In genomic region chr8:8994596-8995189, GRCm38 (mm10) we compare ENCODE assay signal across 8 mouse cellular contexts.
DNase-seq lines count a peak whose midpoint lies in the region; ATAC-seq and TF ChIP-seq lines count a peak whose summit lies in the region.

No protein-coding gene starts in this region.

- no peak; the same call in 1 of the 2 replicates for TF ChIP-seq POLR2A in heart, adult 2 months (IDR thresholded peaks at IDR 0.05; ENCODE audit: insufficient read depth, low read depth, low read length)
- TF ChIP-seq POLR2A in liver, adult 2 months (IDR thresholded peaks at IDR 0.05; ENCODE audit: extremely low read depth, insufficient read depth, low read length), result no peak

- H3K79me2 ChIP-seq in heart, adult 2 months (replicated peaks; ENCODE audit: control insufficient read depth, insufficient read depth, low read length), result no peaks in the 10 kb centered on the region
- H3K79me2 ChIP-seq in liver, adult 2 months (ENCODE audit: control insufficient read depth, insufficient read depth, low read length), result no peaks in the 10 kb centered on the region

- no peaks in the 10 kb centered on the region for H3K27me3 ChIP-seq in heart, adult 2 months (ENCODE audit: control insufficient read depth, insufficient read depth, low read length)
- H3K27me3 ChIP-seq in intestine, postnatal 0 days (replicated peaks; ENCODE audit: control insufficient read depth, insufficient read depth, low read length), result no peaks in the 10 kb centered on the region
- H3K27me3 ChIP-seq in liver, adult 2 months (ENCODE audit: control insufficient read depth, insufficient read depth, low read length), result no peaks in the 10 kb centered on the region
- H3K27me3 ChIP-seq in midbrain, embryonic 16.5 days (ENCODE audit: control insufficient read depth, insufficient read depth, low read depth, low read length), result no peaks in the 10 kb centered on the region

- WGBS in heart, adult 2 months, result 12% methylated on average over 17 of the region's 17 CpGs
- 10% methylated on average over 17 of the region's 17 CpGs for WGBS in intestine, postnatal 0 days
- WGBS in liver, adult 2 months, result 17% methylated on average over 17 of the region's 17 CpGs
- WGBS in midbrain, embryonic 16.5 days, result 1% methylated on average over 17 of the region's 17 CpGs

- peak overlapping the region; percentile 60 for H3K4me2 ChIP-seq in intestine, postnatal 0 days (replicated peaks; ENCODE audit: low read depth)
- H3K4me2 ChIP-seq in midbrain, embryonic 16.5 days (ENCODE audit: low read length), result peak overlapping the region; percentile 75

- H3K4me3 ChIP-seq in heart, adult 2 months, result peak overlapping the region; percentile 11
- H3K4me3 ChIP-seq in intestine, postnatal 0 days (ENCODE audit: low read depth, low read length), result peak overlapping the region; percentile 9; the same call in 1 of the 2 replicates
- H3K4me3 ChIP-seq in liver, adult 2 months (ENCODE audit: insufficient read depth, low read depth, low read length), result peak overlapping the region; percentile 1; the same call in 1 of the 2 replicates
- peak overlapping the region; percentile 38 for H3K4me3 ChIP-seq in midbrain, embryonic 16.5 days (ENCODE audit: low read depth, low read length)

- TF ChIP-seq EP300 in heart, adult 2 months (IDR thresholded peaks at IDR 0.05; ENCODE audit: insufficient read depth, low read depth, low read length), result peak; percentile 85

- no peaks in the 10 kb centered on the region for H3K9me3 ChIP-seq in intestine, postnatal 0 days (ENCODE audit: control insufficient read depth)
- H3K9me3 ChIP-seq in midbrain, embryonic 16.5 days (replicated peaks; ENCODE audit: control insufficient read depth, low read length, poor library complexity, severe bottlenecking), result no peaks in the 10 kb centered on the region

- H3K36me3 ChIP-seq in heart, adult 2 months (ENCODE audit: control insufficient read depth, insufficient read depth, low read length), result 0 out of 2 replicates have a peak, but pooled peaks cover 2% of the 10 kb centered on the region
- H3K36me3 ChIP-seq in intestine, postnatal 0 days (ENCODE audit: control insufficient read depth, insufficient read depth), result no peaks in the 10 kb centered on the region
- H3K36me3 ChIP-seq in liver, adult 2 months (ENCODE audit: control insufficient read depth, insufficient read depth, low read length), result no peaks in the 10 kb centered on the region
- H3K36me3 ChIP-seq in midbrain, embryonic 16.5 days (ENCODE audit: control insufficient read depth, insufficient read depth, low read length), result no peaks in the 10 kb centered on the region

- intact Hi-C loops in heart, adult 2 months (cut with DNase I), result loop anchor here (1.0 to 5.0 kb wide), 3 partner anchors 175 to 367 kb away; no protein-coding TSS in a partner anchor

- H3K27ac ChIP-seq in heart, adult 2 months, result peak overlapping the region; percentile 89
- H3K27ac ChIP-seq in intestine, postnatal 0 days (ENCODE audit: low read depth, low read length), result peak overlapping the region; percentile 21; the same call in 1 of the 2 replicates
- peak overlapping the region; percentile 76 for H3K27ac ChIP-seq in liver, adult 2 months (replicated peaks; ENCODE audit: insufficient read depth, low read depth, low read length)
- peak overlapping the region; percentile 61 for H3K27ac ChIP-seq in midbrain, embryonic 16.5 days (ENCODE audit: low read length)

- peaks cover 14% of the 10 kb centered on the region for H3K4me1 ChIP-seq in heart, adult 2 months (ENCODE audit: control insufficient read depth, insufficient read depth, low read length)
- peaks cover 6% of the 10 kb centered on the region; the same call in 1 of the 2 replicates for H3K4me1 ChIP-seq in intestine, postnatal 0 days (replicated peaks; ENCODE audit: control insufficient read depth, insufficient read depth, low read length)
- peaks cover 2% of the 10 kb centered on the region; the same call in 1 of the 2 replicates for H3K4me1 ChIP-seq in liver, adult 2 months (ENCODE audit: control insufficient read depth, insufficient read depth, low read length)
- H3K4me1 ChIP-seq in midbrain, embryonic 16.5 days (ENCODE audit: control insufficient read depth, insufficient read depth, low read length), result peaks cover 24% of the 10 kb centered on the region

- no peak for TF ChIP-seq CTCF in heart, adult 2 months (IDR thresholded peaks at IDR 0.05)
- no peak for TF ChIP-seq CTCF in intestine, postnatal 0 days (IDR thresholded peaks at IDR 0.05; ENCODE audit: low read depth)
- no peak for TF ChIP-seq CTCF in liver, adult 2 months (IDR thresholded peaks at IDR 0.05; ENCODE audit: low read depth, low read length)

- ATAC-seq in intestine, postnatal 0 days, result peak; percentile 67
- peak; percentile 75 for ATAC-seq in midbrain, embryonic 16.5 days
- no peak for ATAC-seq in CD4-positive, CD25-positive, alpha-beta regulatory T cell, adult 4 months

- peak; percentile 75 for DNase-seq in adrenal gland, postnatal 14 days
- peak; percentile 46 for DNase-seq in embryo, embryonic 11.5 days (ENCODE audit: low read depth, low spot score)
- DNase-seq in heart, adult 2 months, result peak; percentile 67 to 81
- DNase-seq in liver, adult 2 months (ENCODE audit: extremely low read depth, low read depth, low spot score), result peak; percentile 13
- DNase-seq in cerebellum, adult 9-11 months, result no peak

- peak overlapping the region; percentile 30 for H3K9ac ChIP-seq in heart, adult 2 months (ENCODE audit: low read depth, low read length)
- no peak overlapping the region; the same call in 1 of the 2 replicates for H3K9ac ChIP-seq in intestine, postnatal 0 days (ENCODE audit: low read depth, low read length)
- H3K9ac ChIP-seq in liver, adult 2 months (ENCODE audit: low read depth, low read length), result 0 out of 2 replicates have a peak overlapping the region, but pooled peaks have one; percentile 8
- H3K9ac ChIP-seq in midbrain, embryonic 16.5 days (ENCODE audit: low read depth, low read length), result peak overlapping the region; percentile 71

Comparison
In these comparisons a context has a peak if more than half of its experiments do, and no peak if none do; other contexts are left out.
1. H3K27ac ChIP-seq: peak in every context shown above with its lines; median percentile 89 in heart, adult 2 months; 76 in liver, adult 2 months; 61 in midbrain, embryonic 16.5 days; 21 in intestine, postnatal 0 days.